Mouse (Mus musculus): ENCODE measurements around the gene Filip1. TPM values are rescaled to one million over a fixed set of nuclear protein-coding genes. Genes with fewer than 3 reads are reported as not detected.

Filip1 gene
- polyA plus RNA-seq, 1 experiment from 2014 or later = 10.4 TPM

GRCm38 (mm10) chr9:79765329-79765728 lies 247.3 kb downstream of the Filip1 start:
- DNase-seq (ENCODE audit: low spot score) = no peak
- Histone ChIP-seq H3K4me2 (ENCODE audit: low read depth, low read length) (no peak overlapping the region), H3K4me1 (ENCODE audit: control insufficient read depth, insufficient read depth, low read length) (peaks cover 3% of the 10 kb centered on the region; the same call in 1 of the 2 replicates), H3K9ac (ENCODE audit: low read depth, low read length) (no peak overlapping the region), H3K27ac (replicated peaks; ENCODE audit: low read depth, low read length) (no peak overlapping the region), H3K27me3 (replicated peaks; ENCODE audit: control insufficient read depth, insufficient read depth, low read length) (no peaks in the 10 kb centered on the region), H3K9me3 (ENCODE audit: control insufficient read depth, low read length) (no peaks in the 10 kb centered on the region), H3K4me3 (ENCODE audit: low read depth, low read length) (no peak overlapping the region), H3K36me3 (ENCODE audit: control insufficient read depth, insufficient read depth, low read length) (peaks cover 6% of the 10 kb centered on the region; the same call in 1 of the 2 replicates)
- no peak for ATAC-seq (ENCODE audit: low read depth)
- 83% methylated on average over 4 of the region's 4 CpGs for whole genome bisulfite sequencing

Other genes with a start within 250 kb of the Filip1 start
- gene Tmem30a, start 219.3 kb downstream of the Filip1 start, polyA plus RNA-seq (2014; fragmentation: Nextera tagmentation; extraction: Ambion mirVana) = 69.4 and 74.4 TPM in 2 replicates
- 59.9 and 65.2 TPM in 2 replicates for gene Senp6, start 54.1 kb upstream of the Filip1 start, polyA plus RNA-seq (2014; fragmentation: Nextera tagmentation; extraction: Ambion mirVana)
- gene Myo6, start 152.2 kb upstream of the Filip1 start, polyA plus RNA-seq (2014; fragmentation: Nextera tagmentation; extraction: Ambion mirVana) = 18.1 and 20.1 TPM in 2 replicates

All from embryonic facial prominence, embryonic 14.5 days (tissue).